Mouse (Mus musculus) intestine, embryonic 15.5 days (tissue): ENCODE results near the gene Sntg2. TPM values are rescaled to one million over a fixed set of nuclear protein-coding genes. Genes with fewer than 3 reads are reported as not detected.

Experiments used
- ATAC-seq: fragments of 200-750 bp; cut with Nextera tagmentation; 2 replicates; pipeline ENCODE4 v1.8.0; 2017; ENCODE audit warnings: moderate TSS enrichment, moderate library complexity
- H3K27ac ChIP-seq: fragments of 300-500 bp; sonication (generic); 2 replicates; pipeline ENCODE4 v1.5.1; 2015; ENCODE audit warnings: mild to moderate bottlenecking, inconsistent platforms
- H3K27me3 ChIP-seq: fragments of 300-500 bp; sonication (generic); replicated peaks from 2 replicates; pipeline ENCODE4 v1.6.1; 2015; ENCODE audit warnings: inconsistent platforms
- H3K36me3 ChIP-seq: fragments of 300-500 bp; sonication (generic); 2 replicates; pipeline ENCODE4 v1.6.1; 2015; ENCODE audit warnings: inconsistent platforms
- H3K4me1 ChIP-seq: fragments of 300-500 bp; sonication (generic); replicated peaks from 2 replicates; pipeline ENCODE4 v1.6.1; 2015; ENCODE audit warnings: inconsistent platforms
- H3K4me2 ChIP-seq: fragments of 300-500 bp; sonication (generic); replicated peaks from 2 replicates; pipeline ENCODE4 v1.6.1; 2015; ENCODE audit warnings: mild to moderate bottlenecking, inconsistent platforms
- H3K4me3 ChIP-seq: fragments of 300-500 bp; sonication (generic); replicated peaks from 2 replicates; pipeline ENCODE4 v1.5.1; 2015; ENCODE audit warnings: inconsistent platforms
- H3K9ac ChIP-seq: fragments of 300-500 bp; sonication (generic); 2 replicates; pipeline ENCODE4 v1.6.1; 2015; ENCODE audit warnings: inconsistent platforms
- H3K9me3 ChIP-seq: fragments of 300-500 bp; sonication (generic); 2 replicates; pipeline ENCODE4 v1.6.1; 2016; ENCODE audit warnings: inconsistent platforms
- WGBS: fragments of 180-500 bp; shearing (Covaris S2); methylation state at CpG from one replicate; pipeline ENCODE4 v1.1.7; 2015; 5-methylcytosine and 5-hydroxymethylcytosine counted together
- polyA plus RNA-seq: library from polyadenylated mRNA; unstranded; fragments of >200 nt; fragmentation: Nextera tagmentation; extraction: Ambion mirVana; gene quantifications from 2 replicates; pipeline ENCODE4 v1.2.1, GENCODE M21; 2015

The Sntg2 gene
- polyA plus RNA-seq, 1 experiment from 2014 or later, result 27.6 TPM

DNA sequence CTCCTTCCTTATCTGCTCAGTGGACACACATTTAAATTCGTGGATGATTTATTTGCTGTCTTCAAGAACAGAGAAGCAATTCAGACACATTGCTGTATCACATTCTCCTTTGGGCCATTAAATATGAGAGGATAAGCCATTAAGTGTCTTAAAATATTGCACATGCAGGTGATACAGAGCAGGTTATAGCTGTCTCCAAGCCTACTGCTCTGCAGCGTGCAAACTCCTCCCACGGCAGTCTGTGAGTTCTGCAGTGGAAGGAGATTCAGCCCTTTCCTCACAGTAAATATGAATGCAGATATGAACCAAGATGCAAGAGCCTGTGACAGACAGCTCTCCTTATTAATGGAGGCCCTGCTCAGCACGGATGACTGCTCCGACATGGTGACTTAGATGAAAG, 146.9 kb downstream of the Sntg2 start:
- Histone ChIP-seq H3K4me3 (no peak overlapping the region), H3K27ac (no peak overlapping the region), H3K36me3 (no peaks in the 10 kb centered on the region), H3K4me2 (no peak overlapping the region), H3K27me3 (no peaks in the 10 kb centered on the region), H3K9me3 (no peaks in the 10 kb centered on the region), H3K4me1 (no peaks in the 10 kb centered on the region), H3K9ac (no peak overlapping the region)
- WGBS, result 59% methylated on average over 5 of the region's 5 CpGs
- ATAC-seq, result no peak

DNA sequence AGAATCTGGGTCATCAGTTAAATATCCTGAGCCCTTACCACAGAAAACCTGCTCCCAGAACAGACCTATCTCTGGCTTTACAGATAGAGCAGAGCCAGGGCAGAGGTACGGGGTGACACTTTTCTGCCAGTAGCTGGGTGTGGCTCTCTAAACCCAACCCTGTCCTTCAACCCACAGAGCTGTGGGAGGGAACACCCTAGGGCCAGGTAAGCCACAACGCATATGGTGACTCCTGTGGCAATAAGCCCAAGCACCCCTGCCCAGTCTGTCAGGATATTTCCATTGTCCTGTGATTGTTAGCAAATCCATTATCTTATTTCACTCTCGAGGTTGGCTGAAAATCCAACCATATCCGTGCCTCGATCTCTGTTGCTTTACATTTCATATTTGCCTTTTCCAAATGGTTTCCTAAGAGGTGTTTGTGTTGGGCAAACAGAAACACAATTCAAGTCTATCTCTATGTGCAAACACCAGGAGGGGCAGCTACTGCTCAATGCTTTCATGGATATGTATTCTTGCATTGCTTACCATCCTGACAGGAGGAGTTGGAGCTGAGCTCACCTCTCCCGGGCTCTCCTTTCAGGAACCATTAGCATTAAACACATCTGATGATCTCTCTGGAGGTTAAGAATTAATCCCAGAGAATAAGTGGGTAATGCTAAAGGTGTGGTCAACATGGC, 156.3 kb downstream of the Sntg2 start:
- Histone ChIP-seq H3K36me3 (no peaks in the 10 kb centered on the region), H3K4me1 (no peaks in the 10 kb centered on the region), H3K27me3 (no peaks in the 10 kb centered on the region), H3K9ac (no peak overlapping the region), H3K4me3 (no peak overlapping the region), H3K27ac (no peak overlapping the region), H3K4me2 (no peak overlapping the region), H3K9me3 (no peaks in the 10 kb centered on the region)
- no peak for ATAC-seq
- 68% methylated on average over 6 of the region's 6 CpGs for WGBS

DNA sequence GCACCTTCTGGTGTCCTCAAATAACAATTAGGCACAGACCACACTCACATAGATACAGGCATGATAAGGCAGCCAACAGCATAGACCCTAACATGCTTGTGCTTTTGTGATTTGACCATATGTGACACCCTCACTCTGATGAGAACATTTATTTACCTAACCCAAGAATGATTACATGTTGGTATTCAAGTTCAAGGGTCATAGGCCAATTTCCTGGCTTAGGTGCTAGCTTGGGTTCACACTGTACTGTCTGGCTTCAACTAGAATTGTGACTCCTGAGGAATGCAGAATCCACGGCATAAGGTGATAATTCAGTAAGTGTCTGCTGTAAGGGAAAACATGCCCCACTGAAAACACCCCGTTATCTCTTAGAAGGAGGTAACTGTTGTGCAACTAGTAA, 158.4 kb downstream of the Sntg2 start:
- Histone ChIP-seq H3K36me3 (no peaks in the 10 kb centered on the region), H3K27ac (no peak overlapping the region), H3K4me3 (no peak overlapping the region), H3K4me1 (no peaks in the 10 kb centered on the region), H3K9ac (no peak overlapping the region), H3K27me3 (no peaks in the 10 kb centered on the region), H3K9me3 (no peaks in the 10 kb centered on the region), H3K4me2 (no peak overlapping the region)
- ATAC-seq, result no peak
- 58% methylated on average over 2 of the region's 2 CpGs for WGBS

DNA sequence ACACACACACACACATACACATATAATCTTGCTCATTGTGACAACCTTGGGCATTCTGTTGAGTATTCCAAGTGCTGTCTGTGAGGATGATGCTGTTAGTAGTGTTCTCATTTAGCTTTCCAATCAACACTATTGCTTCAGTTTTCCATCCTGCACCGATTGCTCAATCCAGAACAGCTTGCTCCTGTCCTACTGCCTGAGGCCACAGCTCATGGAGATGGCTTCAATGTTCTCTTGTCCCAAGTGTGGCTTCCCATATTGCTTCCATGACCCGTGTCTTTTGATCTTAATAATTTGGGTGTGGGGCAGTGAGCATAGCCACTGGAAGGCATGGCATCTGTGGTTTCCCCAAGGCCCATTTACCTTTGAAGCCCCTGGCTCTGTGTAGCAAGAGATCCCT, 162.8 kb downstream of the Sntg2 start:
- 81% methylated on average over 2 of the region's 2 CpGs for WGBS
- Histone ChIP-seq H3K27me3 (no peaks in the 10 kb centered on the region), H3K4me3 (no peak overlapping the region)

DNA sequence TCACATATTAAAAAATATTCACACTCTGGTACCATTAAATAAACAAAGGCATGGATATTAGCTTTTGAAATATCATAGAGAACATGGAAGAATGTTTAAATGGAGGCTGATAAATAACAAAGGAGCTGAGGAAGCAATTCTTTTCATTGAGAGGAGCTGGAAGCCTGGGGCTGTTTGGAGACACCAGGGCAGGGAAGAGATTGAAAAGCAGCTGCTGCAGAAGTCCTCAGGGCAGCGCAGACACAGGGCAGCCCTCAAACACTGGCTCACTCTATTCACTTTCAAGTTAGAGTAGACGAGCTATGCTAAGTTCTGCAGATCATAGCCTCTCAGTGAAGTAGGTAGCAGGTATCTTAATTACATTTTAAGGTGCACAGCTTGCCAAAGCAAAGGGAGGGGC, 164.6 kb downstream of the Sntg2 start:
- no peak overlapping the region for H3K27ac ChIP-seq
- H3K9me3 ChIP-seq, result no peaks in the 10 kb centered on the region
- H3K4me3 ChIP-seq, result no peak overlapping the region
- no peaks in the 10 kb centered on the region for H3K27me3 ChIP-seq
- H3K4me2 ChIP-seq, result no peak overlapping the region
- H3K36me3 ChIP-seq, result no peaks in the 10 kb centered on the region
- H3K4me1 ChIP-seq, result no peaks in the 10 kb centered on the region
- no peak for ATAC-seq
- no peak overlapping the region for H3K9ac ChIP-seq
- WGBS, result 53% methylated on average over 2 of the region's 2 CpGs

More for the DNA sequence above, 162.8 kb downstream of the Sntg2 start:
- Histone ChIP-seq H3K27ac (no peak overlapping the region), H3K4me2 (no peak overlapping the region), H3K36me3 (no peaks in the 10 kb centered on the region), H3K9ac (no peak overlapping the region), H3K9me3 (no peaks in the 10 kb centered on the region), H3K4me1 (no peaks in the 10 kb centered on the region)
- ATAC-seq, result no peak

DNA sequence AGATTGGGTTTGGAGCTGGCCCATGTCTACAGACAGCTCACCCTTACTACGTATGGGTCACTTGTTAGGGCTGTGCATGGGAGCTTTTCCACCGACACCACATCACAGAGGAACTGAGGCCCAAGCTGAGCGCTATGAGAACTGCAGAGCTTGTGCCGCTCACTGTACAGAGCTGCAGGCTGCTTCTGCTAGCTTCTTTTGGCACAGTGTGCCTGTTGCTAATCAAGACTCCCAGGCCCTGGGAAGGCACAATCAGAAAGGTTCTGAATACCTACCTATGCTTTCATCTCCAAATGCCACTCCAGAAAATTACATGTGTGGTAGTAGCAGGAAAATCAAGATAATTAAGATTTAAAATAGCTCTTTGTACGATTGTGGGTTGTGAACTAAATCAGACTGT, 165.1 kb downstream of the Sntg2 start:
- Histone ChIP-seq H3K9ac (no peak overlapping the region), H3K27ac (no peak overlapping the region), H3K36me3 (no peaks in the 10 kb centered on the region), H3K4me1 (no peaks in the 10 kb centered on the region), H3K4me3 (no peak overlapping the region), H3K27me3 (no peaks in the 10 kb centered on the region), H3K9me3 (no peaks in the 10 kb centered on the region), H3K4me2 (no peak overlapping the region)
- WGBS, result 82% methylated on average over 5 of the region's 5 CpGs
- ATAC-seq, result no peak

DNA sequence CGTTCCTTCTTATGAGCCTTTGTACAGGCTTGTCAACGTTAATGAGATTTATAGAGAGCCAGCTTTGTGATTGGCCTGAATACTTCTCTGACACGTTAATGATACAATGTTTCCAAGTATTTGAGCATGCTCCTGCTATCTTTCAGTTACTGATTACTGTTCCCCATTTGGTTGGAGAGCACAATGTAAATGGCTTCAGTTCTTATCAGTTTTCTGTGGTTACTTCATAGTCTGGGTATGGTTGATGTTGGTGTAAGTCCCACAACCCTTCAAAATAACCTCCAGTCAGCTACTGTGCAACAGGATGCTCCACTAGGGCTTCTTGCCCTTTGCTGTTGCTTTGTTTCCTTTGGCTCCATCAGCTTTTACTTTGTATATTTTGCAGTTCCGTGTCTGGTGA, 168.7 kb downstream of the Sntg2 start:
- 56% methylated on average over 4 of the region's 4 CpGs for WGBS
- no peak overlapping the region for H3K9ac ChIP-seq
- H3K4me1 ChIP-seq, result no peaks in the 10 kb centered on the region
- H3K4me3 ChIP-seq, result no peak overlapping the region
- H3K27ac ChIP-seq, result no peak overlapping the region
- H3K9me3 ChIP-seq, result no peaks in the 10 kb centered on the region
- H3K4me2 ChIP-seq, result no peak overlapping the region
- no peaks in the 10 kb centered on the region for H3K36me3 ChIP-seq
- H3K27me3 ChIP-seq, result no peaks in the 10 kb centered on the region
- no peak for ATAC-seq

DNA sequence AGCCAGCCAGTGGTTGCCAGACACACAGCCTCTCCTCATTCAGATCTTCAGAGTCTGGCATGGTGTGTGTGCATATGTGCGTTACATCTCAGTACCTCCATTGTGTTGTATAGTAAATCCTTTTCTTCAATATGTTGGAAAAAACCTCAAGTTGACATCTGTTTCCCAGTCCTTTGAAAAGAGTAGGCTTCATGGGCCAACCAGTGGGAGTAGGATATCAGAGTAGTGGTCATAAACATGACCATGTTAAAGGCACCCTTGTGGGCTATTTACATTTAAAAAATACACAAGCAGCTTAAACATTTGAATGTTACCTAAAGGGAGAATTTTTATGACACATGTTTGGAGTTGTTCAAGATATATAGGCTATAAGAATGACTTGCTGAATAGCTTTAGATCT, 170.4 kb downstream of the Sntg2 start:
- Histone ChIP-seq H3K4me1 (no peaks in the 10 kb centered on the region), H3K36me3 (no peaks in the 10 kb centered on the region), H3K4me2 (no peak overlapping the region), H3K9ac (no peak overlapping the region), H3K9me3 (no peaks in the 10 kb centered on the region), H3K27ac (no peak overlapping the region), H3K27me3 (no peaks in the 10 kb centered on the region), H3K4me3 (no peak overlapping the region)
- 79% methylated on average over 1 of the region's 1 CpGs for WGBS
- no peak for ATAC-seq

DNA sequence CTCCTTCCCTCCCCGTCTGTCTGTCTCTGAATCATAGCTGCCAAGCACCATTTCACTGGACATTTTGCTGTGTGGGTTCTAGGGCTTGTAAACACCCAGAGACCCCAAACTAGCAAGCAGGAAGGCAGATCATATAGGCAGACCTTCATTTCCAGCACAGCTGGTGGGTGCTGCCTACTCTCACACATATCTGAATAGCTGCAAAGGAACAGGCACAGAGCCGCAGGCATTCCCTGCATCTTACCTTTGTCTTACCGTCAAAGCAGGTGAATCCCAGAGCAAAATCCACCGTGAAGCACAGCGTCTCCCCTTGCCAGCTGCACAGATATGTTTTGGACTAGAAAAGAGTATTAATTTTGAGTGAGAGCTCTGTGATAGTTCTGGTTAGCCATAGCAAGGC, 172.1 kb downstream of the Sntg2 start:
- no peak for ATAC-seq
- no peak overlapping the region for H3K4me3 ChIP-seq
- no peak overlapping the region for H3K27ac ChIP-seq
- WGBS, result 79% methylated on average over 5 of the region's 5 CpGs
- no peaks in the 10 kb centered on the region for H3K36me3 ChIP-seq
- no peak overlapping the region for H3K9ac ChIP-seq
- no peaks in the 10 kb centered on the region for H3K4me1 ChIP-seq
- no peaks in the 10 kb centered on the region for H3K9me3 ChIP-seq
- H3K27me3 ChIP-seq, result no peaks in the 10 kb centered on the region
- no peak overlapping the region for H3K4me2 ChIP-seq

DNA sequence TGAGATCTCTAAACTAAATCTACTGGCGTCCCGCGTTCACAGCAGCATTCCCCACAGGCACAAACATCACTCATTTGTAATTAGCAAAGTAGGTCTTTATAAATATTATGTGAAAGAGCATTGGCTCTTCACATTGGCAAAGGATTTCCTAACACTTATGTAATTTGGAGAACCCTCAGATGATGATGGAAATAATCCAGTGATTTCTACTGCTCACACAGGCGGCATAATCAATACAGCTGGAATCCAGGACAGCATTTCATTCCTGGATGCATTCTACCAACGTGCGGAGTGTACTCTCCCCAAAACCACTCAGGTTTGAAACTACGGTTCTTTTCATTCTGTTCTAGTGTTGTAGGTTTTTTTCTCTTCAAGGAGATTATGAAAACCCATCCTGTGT, 172.6 kb downstream of the Sntg2 start:
- Histone ChIP-seq H3K4me3 (no peak overlapping the region), H3K27ac (no peak overlapping the region), H3K27me3 (no peaks in the 10 kb centered on the region), H3K4me1 (no peaks in the 10 kb centered on the region), H3K4me2 (no peak overlapping the region), H3K9ac (no peak overlapping the region), H3K9me3 (no peaks in the 10 kb centered on the region), H3K36me3 (no peaks in the 10 kb centered on the region)
- WGBS, result 86% methylated on average over 7 of the region's 7 CpGs
- no peak for ATAC-seq

DNA sequence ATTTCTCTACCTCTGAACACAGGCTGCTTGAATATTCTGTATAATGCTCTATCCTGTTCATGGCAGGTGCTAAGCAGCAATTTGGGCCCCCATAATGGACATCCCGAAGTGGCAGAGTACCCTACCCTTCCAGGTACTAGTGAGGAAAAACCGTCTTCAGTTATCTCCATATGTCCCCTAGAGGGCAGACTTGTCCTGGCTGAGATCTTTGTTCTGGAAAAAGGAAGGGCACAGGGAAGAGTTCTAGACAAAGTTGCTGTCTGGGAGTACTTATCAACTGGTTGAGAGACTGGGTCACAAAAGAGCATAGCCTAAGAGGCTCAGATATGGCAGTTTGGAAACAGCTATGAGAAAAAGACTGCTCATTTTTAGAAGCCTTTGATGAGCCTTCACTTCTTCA, 173.4 kb downstream of the Sntg2 start:
- 30% methylated on average over 2 of the region's 2 CpGs for WGBS
- no peaks in the 10 kb centered on the region for H3K27me3 ChIP-seq
- no peaks in the 10 kb centered on the region for H3K36me3 ChIP-seq
- H3K4me3 ChIP-seq, result no peak overlapping the region
- H3K27ac ChIP-seq, result no peak overlapping the region
- H3K4me2 ChIP-seq, result no peak overlapping the region
- ATAC-seq, result no peak
- H3K4me1 ChIP-seq, result no peaks in the 10 kb centered on the region
- H3K9me3 ChIP-seq, result no peaks in the 10 kb centered on the region
- no peak overlapping the region for H3K9ac ChIP-seq

DNA sequence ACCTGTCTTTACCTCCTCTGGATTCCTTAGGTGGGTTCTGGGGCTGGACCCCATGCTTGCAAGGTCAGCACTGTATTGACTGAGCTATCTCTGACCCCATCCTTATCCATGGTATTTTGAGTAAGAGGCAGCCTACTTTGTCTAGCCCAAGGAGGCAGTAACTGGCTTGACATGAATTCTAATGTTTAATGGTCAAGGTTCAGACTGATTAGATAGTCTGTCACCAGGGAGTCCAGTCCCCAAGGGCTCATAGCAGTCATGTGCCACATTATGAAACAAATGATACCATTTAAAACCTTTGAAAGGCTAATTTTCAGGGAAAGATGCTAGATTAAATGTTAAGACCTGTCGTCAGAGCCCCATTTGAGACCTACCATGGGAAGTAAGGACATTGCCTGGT, 174.9 kb downstream of the Sntg2 start:
- Histone ChIP-seq H3K9me3 (no peaks in the 10 kb centered on the region), H3K36me3 (no peaks in the 10 kb centered on the region), H3K4me3 (no peak overlapping the region), H3K27me3 (no peaks in the 10 kb centered on the region), H3K27ac (no peak overlapping the region), H3K9ac (no peak overlapping the region), H3K4me2 (no peak overlapping the region), H3K4me1 (no peaks in the 10 kb centered on the region)
- ATAC-seq, result peak; percentile 67
- WGBS, result 73% methylated on average over 1 of the region's 1 CpGs

DNA sequence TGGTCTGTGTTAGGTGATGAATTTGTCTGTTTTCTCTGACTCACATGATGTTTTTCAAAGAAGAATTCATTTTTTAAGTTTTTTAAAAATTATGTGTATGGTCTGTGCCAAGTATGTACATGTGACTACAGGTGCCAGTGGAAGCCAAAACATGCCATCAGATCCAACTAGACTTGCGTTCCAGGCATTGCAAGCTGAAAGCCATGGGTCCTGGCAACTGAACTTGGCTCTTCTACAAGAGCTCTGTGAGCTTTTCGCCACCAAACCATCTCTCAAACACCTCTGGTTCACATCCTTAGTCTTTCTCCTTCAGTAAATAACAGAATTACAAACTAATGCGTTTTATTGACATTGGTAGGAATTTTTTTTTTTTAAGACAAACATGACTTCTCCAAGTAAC, 191.5 kb downstream of the Sntg2 start:
- 76% methylated on average over 3 of the region's 3 CpGs for WGBS
- Histone ChIP-seq H3K4me3 (no peak overlapping the region), H3K27me3 (no peaks in the 10 kb centered on the region), H3K36me3 (no peaks in the 10 kb centered on the region), H3K27ac (no peak overlapping the region), H3K4me1 (no peaks in the 10 kb centered on the region), H3K9ac (no peak overlapping the region), H3K4me2 (no peak overlapping the region), H3K9me3 (no peaks in the 10 kb centered on the region)
- ATAC-seq, result no peak
